Mouse (Mus musculus) heart, adult 2 months (tissue): Measurements from ENCODE around the gene Med13.

ENCODE experiments used
- CTCF ChIP-seq: fragments of 200-600 bp; IDR thresholded peaks from 2 replicates; pipeline ENCODE4 v1.8.1; 2022; ENCODE audit warnings: antibody characterized with exemption, mild to moderate bottlenecking, moderate library complexity
- POLR2A ChIP-seq: fragments of 200-500 bp; IDR thresholded peaks from 2 replicates; pipeline ENCODE4 v1.6.1; 2011; ENCODE audit warnings: mild to moderate bottlenecking, low read depth, low read length, control low read depth; ENCODE audit not compliant: insufficient read depth

DNA sequence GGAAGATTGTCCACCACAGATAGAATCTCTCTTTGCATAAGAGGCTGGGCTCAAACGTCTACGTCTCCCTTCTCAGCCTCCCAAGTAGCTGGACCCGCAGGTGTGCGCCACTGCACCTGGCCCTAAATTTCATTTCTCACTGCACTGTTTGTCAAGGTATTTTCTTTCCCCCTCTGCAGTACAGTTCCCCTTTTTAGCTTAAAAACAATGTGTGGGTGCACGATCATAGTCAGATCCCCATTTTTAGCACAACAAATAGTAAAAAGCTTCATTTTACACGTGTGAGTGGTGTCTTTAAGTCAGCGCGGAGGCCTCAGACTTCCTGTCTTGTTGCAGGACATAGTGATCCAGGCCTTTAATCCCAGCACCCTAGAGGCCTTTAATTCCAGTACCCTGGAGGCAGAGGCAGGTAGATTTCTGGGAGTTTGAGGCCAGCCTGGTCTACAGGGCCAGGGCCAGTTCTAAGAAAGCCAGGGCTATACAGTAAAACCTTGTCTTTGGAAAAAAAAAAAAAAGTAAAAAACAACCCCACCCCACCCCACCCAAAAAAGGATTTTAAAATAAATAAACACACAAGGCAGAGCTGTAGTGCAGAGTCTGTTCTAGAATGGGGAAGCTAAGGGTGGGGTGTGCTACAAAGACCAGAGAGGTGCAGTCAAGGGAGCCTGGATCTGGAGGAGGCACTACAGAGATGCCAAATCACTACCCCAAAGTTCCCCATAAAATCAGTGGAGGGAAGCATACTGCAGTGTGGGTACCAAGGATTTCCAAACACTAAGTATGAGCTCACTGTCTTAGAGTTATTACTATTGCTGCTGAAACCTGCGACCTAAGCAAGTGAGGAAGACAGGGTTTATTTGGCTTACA is 42.1 kb upstream of the Med13 start:
- TF ChIP-seq POLR2A (no peak), CTCF (no peak)
